Mouse (Mus musculus): ENCODE results near the gene Cdh15. TPM values are rescaled to one million over a fixed set of nuclear protein-coding genes. Genes with fewer than 3 reads are reported as not detected.

The Cdh15 gene
- polyA plus RNA-seq (2012; rRNA removed) = 0.01 and 0.41 TPM in 2 replicates

DNA sequence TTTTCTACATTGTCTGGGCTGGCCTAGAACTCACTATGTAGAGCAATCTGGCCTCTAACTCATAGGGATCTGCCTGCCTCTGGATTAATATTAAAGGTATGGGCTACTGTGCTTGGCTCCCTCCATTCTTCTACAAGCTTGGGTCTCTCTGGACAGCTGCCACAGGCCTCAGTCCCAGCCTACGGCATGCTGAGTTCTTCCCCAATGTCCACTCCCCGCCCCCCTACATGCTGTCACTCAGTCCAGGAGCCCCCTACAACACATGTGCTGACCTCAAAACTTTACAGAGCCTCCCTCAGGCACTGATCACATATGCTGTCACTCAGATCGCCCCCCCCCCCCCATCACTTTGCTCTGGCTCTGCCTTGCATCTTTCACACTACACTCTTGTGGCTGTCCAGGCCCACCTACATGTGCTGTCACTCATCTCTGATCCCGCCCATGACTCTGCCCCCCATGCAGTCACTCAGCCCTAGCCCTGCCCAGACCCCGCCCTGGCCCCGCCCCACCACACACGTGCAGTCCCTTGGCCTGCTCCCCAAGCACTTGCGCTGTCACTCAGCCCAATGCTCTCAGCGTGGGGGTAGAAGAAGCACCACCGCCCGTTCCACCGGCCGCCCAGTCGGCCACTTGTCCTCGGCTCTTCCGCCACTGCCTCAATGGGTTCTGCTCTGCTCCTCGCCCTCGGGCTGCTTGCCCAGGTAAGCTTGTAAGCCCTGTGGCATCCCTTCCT is at the start of gene Cdh15:
Gene Cdh15, plus strand, starts transcription at position 138 of the 733 bp plus-strand sequence.

Other genes starting within 250 kb of the Cdh15 start
- gene Galns, start 236.5 kb upstream of the Cdh15 start, polyA plus RNA-seq (2012; rRNA removed) = 3.9 and 4.5 TPM in 2 replicates
- 23.7 and 27.7 TPM in 2 replicates for gene Trappc2l, start 236.3 kb upstream of the Cdh15 start, polyA plus RNA-seq (2012; rRNA removed)
- not detected in 2 replicates for gene Pabpn1l, start 225.2 kb upstream of the Cdh15 start, polyA plus RNA-seq (2012; rRNA removed)
- 1.3 and 2.1 TPM in 2 replicates for gene Cbfa2t3, start 148.9 kb upstream of the Cdh15 start, polyA plus RNA-seq (2012; rRNA removed)
- gene Acsf3, start 72.5 kb upstream of the Cdh15 start, polyA plus RNA-seq (2012; rRNA removed) = 5.3 and 5.5 TPM in 2 replicates
- gene Ankrd11, start 194.3 kb downstream of the Cdh15 start, polyA plus RNA-seq (2012; rRNA removed) = 11.9 and 12.9 TPM in 2 replicates
- 24.9 and 28.3 TPM in 2 replicates for gene Spg7, start 215.0 kb downstream of the Cdh15 start, polyA plus RNA-seq (2012; rRNA removed)